Mouse (Mus musculus) lung, adult 2 months (tissue): ENCODE measurements around the gene Gm13030.
A peak's percentile ranks its signal among the peaks of the same experiment; 100 is the strongest.

Source experiments
- CTCF ChIP-seq: fragments of 200-500 bp; IDR thresholded peaks from 2 replicates; pipeline ENCODE4 v1.5.1; 2011; ENCODE audit warnings: mild to moderate bottlenecking, low read length, control low read depth; ENCODE audit not compliant: insufficient read depth
- POLR2A ChIP-seq: fragments of 200-500 bp; IDR thresholded peaks from 2 replicates; pipeline ENCODE4 v1.6.1; 2011; ENCODE audit warnings: low read depth, mild to moderate bottlenecking, control low read depth, low read length, borderline replicate concordance; ENCODE audit errors: extremely low read depth

DNA sequence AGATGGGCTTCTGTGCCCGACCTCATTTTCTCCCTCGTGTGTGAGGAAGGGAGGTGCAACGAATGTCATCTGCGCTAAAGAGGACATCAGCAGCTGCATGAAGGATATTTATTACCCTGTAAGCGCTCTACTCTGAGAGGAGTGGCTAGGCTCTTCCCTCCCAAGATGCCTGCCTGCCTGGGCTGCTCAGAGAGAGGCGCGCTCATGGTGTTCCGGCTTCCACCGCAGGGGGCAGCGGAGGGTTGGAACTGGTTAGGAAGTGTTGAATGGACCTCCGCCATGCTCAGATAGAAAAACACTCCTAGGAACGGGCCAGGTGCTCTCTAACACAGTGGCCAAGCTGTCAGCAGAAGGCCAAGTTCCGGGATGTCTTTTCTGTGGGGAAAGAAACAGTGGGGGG, 14.0 kb downstream of the Gm13030 start:
- peak; percentile 37 for TF ChIP-seq CTCF
- TF ChIP-seq POLR2A: no peak
